Mouse (Mus musculus): ENCODE measurements around the gene Zmiz1.

Zmiz1 gene

DNA sequence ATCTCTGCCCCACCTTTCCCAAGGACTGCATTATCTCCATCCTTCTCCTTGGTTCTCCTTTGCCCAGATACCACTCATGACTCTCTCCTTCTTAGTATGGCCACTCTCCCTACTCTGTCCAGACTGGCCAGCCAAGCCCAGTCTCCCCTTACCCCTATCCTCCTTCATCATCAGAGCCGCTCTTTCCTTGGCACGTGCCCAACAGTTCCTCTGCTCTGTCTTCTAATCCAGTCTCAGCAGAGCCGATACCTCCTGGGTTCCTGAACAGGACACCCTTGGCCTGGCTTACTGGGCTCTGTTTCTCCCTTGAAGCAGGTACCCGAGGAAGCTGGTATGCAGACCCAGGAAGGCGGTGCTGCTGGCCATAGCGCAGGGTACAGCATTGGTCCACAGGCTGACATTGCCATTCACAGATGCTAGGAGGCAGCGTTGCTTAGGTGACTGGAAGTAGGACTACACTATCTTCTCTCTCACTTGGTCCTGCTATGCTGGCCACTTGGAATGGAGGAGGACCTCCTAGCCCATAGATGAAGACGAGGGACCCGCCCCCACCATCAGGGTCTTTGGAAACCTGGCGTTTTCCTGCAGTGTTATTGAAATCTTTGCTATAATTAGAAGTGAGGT is 80.6 kb downstream of the Zmiz1 start:
- DNase-seq: no peak

DNA sequence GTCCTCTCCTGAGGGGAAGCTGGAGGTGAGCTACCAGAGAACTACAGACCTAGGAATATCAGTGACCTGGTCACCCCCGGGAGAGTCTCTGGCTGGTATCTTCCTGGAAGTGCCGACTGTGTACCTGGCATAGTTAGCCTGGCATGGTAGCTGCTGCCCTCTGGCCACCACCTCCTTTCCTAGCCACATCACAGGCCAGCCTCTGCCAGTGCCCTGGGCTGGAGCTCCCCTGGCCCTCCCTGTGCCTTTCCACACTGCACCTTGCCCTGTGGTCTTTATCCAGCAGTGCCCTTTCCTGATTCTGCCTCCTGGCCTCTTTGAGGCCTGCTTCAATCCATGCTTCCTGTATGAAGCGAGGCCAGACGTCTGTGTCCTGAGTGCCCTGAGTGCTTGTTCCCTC is 81.2 kb downstream of the Zmiz1 start:
- DNase-seq: no peak

DNA sequence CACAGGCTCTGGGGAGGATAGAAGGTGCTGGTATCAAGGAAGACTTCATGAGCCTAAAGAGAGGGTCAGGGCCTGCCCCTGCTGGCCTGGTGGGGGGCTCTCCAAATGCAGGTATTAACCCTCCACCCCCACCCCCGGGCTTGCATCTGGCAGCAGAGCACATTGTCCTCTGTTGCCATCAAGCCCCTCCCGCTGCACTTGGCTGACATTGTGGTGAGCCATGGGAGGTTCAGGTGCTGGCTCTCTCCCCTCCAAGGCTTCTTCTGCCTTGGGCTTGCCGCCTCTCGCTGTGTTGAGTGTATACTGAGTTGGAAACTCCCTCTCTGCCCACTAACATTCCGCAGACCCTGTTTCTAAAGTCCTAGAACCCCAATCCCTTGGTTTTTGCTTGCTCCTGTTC is 82.2 kb downstream of the Zmiz1 start:
- DNase-seq: peak; percentile 58

DNA sequence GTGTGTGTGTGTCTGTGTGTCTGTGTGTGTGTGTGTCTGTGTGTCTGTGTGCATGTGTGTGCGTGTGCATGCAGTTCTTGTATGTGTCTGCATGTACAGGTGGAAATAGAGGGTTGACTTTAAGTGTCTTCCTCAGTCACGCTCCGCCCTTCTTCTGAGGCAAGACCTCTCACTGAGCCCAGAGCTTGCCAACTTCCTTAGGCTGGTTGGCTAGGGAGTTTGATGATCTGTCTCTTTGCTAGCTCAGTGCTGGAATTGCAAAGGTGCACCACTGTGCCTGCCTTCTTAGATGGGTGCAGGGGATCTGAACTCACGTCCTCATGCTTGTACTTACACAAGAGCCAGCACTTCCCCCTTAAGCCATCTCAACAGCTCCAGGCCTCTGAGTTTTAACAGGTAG is 84.1 kb downstream of the Zmiz1 start:
- no peak for DNase-seq

DNA sequence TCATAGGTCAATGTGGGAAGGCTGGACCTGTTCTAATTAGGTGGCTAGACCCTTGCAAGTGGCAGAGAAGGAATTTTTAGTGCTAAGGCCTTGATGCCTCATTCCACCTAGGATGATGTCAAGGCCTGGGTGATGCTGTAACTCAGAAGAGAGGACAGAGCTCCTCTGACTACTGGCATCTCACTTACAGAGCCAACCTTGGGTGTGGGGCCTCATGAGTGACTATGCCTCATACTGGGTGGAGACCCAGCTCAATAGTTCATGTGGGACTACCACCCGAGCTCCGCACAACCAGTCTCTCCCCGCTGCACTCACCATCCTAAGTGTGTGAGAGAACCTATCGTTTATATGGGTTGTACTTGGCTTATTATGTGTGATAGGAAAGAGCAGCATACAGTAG is 84.9 kb downstream of the Zmiz1 start:
- DNase-seq: no peak

DNA sequence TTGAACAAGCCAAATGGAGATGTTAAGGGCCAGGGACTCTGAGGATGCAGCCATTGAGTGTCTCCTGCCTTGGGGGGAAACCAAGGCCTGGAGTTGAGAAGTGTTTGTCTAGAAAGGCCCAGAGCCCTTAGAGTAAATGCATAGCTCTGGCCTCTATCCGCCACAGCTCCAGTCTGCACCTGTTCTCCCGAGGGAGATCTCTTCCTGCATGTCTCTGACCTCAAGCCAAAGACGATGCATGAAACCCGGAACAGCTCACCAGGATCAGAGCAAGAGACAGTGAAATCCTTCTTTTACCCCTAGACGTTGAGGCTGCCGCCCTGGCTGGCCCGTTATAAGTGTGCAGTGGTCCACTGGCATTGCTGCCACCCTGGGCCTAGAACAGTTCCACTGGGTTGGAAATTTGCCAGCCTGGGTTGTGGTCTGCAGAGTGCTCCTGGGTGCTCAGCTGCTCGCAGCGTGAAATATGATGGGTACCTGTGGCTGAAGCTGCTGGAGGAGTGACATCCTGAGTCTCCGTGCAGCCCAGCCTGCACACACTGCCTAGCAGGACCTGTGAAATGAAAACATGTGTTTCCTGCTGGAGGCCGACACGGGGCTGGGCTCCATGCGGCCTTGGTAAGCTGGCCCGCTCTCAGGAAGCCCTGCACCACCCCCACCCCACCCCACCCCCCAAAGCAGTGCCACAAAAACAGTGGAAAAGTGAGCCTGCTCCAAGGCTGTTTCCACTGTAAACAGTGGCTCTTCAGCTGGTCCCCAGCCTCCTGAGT is 88.1 kb downstream of the Zmiz1 start:
- DNase-seq: peak; percentile 68

DNA sequence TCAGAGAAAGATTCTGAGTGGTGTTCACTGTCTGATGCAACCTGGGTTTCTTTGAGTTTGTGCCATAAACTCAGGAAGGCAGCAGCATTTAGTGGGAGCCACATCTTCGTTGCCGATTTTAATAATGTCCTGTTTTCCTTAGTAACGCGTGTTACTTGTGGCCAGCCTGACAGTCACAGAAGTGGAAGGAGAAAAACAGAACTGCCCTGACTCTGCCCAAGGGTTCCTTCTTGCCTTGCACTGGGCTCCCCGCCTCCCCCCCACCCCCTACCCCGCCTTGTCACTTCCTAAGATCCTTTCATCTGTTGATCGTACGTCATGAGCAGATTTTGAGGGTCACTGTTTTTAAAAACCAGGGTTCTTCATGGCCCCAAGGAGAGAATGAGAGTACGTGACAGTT is 88.9 kb downstream of the Zmiz1 start:
- no peak for DNase-seq

DNA sequence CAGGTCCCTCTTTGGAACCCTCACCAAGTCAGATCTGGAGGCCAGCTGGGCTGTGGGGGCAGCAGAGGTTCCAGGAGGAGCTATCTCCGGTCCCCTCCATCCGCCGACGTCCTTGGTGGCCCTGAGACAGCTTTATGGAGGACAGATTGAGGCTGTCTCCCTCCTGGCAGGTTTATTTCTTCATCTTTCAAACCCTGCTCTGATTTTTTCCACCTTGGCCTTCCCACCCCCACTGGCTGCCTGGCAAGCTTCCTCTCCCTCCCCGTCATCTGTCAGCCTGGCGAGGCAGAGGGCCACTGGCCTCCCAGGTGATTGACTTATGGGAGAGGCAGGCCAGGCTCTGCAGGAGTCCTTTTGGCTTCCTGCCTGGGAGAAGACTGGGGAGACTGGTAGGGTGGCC is 89.7 kb downstream of the Zmiz1 start:
- peak; percentile 95 for DNase-seq

DNA sequence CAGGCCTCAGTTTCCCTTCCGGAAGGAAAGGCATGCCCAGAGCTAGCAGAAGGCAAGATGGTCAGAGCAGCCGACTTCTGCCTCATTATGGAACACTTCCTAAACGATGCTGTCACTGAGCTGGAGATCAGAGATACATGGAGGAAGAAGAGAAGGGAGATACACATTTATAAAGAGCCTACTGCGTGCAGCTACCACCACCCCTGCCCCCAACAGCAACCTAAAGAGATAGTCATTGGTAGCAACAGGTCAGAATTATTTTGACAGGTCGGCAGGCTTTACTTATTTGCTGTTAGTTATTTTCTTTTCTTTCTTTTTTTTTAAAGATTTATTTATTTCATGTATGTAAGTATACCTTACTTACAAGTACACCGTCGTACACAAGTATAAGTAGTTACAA is 90.1 kb downstream of the Zmiz1 start:
- no peak for DNase-seq

DNA sequence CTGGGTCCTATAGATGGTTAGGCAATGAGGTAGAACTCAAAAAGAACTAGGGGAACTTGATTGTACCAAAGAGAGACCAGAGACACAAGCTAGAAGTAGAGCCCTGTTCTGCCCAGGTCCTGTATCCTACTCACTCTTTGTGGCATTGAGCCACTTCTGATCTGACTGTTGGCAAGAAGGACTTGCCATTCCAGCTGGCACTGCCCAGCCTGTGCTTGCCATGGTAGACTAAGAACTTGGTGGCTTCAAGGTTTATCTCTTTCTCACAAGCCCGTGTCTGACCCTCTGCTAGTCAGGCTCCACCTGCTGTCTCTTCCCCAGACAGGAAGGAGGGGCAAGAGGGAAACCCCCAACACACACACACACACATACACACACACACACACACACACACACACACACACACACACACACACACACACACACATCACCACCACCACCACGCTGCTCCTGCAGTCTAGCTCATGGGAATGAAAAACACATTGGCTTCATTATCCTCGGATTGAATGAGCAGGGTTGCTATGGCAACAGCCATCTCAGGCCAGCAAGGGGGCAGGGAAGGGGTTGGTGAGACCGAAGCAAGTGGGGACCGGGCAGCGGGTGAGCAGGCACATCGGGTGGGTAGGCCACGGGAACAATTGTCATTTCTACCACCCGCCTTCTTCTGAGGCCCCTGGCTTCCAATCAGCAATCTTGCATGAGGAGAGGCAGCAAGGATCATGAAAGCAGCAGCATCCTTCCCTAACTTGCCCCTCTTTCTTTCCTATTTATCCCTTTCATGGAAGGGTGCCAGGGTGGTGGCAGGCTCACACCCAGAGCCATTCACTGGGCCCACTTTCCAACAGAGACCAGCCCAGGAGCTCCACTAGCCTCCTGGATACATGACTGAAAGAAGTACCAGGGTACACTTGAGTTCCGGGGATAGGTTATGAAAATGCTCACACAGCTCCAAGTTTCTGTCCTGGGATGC is 91.2 kb downstream of the Zmiz1 start:
- peak; percentile 89 for DNase-seq

DNA sequence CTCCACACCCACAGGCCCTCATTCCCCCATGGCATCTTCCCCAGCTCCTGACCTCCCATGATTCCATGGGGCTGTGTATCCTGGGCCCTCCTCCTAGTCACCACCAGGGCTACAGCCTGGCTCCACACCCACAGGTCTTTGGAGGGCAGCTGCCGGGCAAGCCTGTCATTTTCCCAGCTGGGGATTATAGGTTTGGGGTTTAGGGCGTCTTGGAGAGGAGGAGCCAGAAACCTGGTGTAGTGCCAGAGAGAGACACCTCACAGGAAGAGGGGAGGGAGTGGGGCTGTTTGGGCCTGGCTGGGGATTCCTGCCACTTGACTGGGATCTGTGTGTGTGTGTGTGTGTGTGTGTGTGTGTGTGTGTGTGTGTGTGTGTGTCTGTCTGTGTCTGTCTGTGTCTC is 92.7 kb downstream of the Zmiz1 start:
- no peak for DNase-seq

DNA sequence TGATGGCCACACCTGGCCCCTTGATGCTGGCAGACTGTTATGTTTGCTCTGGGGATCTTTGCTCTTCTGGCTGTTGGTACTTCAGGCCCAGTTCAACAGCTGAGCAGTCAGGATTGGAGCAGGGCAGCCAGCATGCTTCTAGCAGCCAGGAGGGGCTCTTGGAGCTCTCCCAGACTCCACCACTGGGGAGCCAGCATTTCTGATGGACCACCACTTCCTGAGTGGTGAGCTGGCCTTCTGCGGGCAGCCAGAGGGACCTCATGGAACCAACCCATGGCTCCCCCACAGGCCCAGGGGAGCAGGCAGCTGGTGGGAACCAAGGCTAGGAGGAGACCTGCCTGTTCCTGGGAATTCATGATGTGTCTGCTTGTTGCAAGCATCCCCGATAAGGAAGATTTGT is 94.4 kb downstream of the Zmiz1 start:
- DNase-seq: no peak

DNA sequence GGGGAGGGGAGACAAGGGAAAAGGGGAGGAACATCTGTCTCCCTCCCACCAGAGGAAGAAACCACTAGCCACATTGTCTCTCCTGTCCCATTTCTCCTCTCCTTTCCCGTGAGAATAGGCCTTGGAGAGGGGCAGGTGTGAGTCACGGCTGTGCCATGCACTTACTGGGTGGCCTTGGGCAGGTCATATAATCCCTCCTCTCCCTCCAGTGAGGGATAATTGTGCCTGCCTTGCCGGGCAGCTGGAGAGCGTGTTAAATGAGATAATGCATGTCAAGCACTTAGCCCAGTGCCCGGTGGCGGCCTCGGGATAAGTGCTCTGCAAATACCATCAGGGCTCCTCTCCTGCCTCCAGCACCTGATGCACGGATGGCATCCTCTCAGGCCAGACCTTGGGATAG is 95.8 kb downstream of the Zmiz1 start:
- DNase-seq: no peak

DNA sequence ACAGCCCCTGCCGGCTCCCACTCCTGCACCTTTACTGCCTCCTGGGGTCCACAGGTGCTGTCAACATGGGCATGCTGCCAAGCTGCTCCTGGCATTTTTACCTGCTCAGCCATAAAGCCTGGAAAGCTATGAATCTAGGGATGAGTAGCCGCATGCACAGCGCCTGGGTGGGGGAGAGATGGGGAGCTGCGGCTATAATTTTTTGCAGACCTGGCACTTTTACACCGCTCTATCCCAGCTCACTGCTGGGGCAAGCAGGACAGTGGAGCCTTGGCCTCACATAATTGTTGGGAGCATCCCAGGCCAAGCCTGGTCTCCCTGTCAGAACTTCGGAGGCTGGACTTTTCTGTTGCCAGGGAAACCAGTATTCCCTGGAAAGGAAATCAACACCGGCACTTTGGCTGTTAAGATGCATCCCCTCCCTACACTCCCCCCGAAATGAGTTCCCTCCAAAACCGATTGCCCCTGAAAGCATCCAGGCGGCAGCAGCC is 96.4 kb downstream of the Zmiz1 start:
- DNase-seq: peak; percentile 82

DNA sequence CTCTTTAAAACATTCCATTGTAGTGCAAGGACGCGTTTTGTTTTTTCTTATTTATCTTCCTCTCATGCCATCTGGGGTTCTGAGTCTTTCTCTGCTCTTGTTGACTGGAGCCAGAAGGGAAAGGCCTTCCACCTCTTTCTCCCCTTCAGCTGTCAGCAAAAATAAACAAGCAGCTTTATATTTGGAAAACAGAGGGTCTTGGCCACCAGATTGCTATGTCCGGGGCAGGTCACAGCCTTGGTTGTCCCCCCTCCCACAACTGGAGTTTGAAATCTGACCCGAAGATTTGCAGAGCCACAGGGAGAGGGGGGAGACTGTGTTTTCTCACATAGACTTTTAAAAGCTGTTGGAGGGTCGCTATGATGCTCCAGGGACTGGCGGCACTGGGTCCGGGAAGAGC is 96.9 kb downstream of the Zmiz1 start:
- DNase-seq: no peak

DNA sequence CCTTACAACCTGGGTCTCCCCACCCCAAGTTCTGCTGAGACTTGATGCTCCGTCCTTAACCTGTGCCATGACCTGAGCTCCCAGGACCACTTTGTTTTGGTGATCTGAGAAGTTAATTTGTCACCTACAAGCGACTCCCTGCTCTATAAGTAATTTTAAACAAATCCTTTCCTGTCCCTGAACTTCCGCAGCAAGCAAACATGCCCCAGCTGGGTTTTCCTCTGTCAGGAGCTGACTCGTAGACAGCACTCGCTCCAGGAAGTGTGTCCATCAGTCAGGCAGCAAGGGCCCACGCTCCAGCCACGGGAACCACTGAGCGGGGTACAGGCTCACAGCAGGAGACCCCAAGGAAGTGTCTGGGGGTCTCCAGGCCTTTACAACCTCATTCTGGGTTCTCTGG is 98.0 kb downstream of the Zmiz1 start:
- DNase-seq: no peak

DNA sequence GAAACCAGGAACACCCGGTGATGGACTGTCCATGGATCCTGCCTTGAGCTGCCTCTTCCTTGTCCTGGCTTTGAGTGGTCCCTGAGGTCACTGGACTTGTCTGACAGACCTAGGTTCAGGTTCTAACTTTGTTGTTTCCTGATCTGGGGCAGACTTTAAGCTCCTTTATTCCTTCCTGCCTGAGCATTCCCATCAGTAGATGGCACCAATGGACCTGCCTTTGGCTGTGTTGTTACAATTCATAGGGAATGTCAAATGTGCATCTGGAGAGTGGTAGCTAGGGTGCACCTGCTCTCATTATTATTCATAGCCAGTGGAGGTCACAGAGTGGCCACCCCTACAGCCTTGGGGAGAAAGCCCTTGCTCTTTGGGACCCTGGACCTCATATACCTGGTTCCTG is 99.5 kb downstream of the Zmiz1 start:
- no peak for DNase-seq

DNA sequence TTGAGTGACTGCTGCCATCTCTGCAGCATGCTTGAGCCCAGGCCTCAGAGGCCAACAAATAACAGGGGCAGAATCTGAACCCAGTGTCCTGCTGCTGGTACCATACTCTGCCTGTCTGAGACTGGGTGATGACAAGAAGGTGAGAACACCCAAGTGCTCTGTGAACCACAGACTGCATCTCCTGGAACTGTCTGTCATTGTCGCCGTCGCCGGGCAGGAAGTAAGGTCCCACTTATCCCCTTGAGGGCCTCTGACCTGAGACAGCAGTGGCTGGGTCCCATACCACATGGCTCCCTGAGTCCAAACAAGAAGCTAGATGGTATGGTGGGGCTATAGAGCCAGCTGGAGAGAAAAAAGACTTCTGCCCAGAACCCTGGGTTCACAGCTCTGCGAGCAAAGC is 100.9 kb downstream of the Zmiz1 start:
- no peak for DNase-seq

DNA sequence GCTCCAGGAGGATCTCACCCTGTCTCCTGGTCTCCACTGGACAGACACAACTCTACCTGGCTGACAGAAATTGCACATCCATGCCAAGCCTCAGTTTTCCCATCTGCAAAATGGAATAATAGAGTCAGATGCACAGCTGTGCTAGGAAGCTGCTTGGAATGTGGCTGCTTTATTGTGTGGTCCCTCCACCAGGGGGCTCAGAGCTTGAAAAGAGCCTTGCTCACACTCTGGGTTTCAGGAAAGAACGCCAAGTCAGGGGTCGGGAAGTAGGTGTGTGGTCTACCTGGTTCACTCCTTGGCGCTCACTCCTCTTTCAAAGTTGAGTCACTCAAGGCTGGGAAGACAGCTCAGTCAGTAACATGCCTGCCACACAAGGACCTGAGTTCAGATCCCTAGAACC is 101.9 kb downstream of the Zmiz1 start:
- DNase-seq: no peak

DNA sequence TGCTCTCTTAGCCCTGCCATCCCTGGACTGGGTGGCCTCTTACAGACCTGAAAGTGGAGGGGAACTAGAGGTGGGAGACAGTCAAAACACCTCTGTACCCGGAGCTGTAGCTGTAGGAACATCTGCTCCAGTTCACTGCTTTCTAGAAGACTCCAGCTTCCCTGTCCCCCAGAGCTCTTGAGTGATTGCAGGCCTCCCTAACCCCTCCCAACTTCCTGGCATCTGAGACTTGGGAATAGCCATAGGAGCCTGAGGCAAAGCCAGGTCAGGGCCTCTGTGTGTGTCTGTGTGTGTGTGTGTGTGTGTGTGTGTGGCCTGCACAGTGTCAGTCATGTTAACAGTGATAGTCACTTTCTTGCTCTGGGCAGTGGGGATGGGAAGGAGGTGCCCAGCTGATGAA is 102.7 kb downstream of the Zmiz1 start:
- DNase-seq: no peak

DNA sequence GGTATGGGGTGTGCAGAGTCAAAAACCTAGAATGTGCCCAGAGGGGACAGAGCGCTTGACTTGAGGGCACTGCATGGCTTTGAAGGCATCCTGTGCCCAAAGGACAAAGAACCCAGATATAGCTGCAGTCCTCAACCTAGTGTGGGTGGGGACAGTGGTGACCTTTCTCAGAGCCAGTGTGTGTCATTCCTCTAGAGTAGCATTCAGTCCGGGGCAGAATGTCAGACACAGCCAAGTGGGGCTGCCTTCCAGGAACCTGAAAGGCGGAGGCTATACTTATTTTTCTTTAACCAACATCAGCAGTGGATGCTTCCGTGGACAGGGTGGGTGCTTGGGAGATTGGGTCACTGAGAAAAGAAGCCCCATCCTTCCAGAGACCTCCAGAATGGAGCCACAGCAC is 103.5 kb downstream of the Zmiz1 start:
- DNase-seq: no peak

DNA sequence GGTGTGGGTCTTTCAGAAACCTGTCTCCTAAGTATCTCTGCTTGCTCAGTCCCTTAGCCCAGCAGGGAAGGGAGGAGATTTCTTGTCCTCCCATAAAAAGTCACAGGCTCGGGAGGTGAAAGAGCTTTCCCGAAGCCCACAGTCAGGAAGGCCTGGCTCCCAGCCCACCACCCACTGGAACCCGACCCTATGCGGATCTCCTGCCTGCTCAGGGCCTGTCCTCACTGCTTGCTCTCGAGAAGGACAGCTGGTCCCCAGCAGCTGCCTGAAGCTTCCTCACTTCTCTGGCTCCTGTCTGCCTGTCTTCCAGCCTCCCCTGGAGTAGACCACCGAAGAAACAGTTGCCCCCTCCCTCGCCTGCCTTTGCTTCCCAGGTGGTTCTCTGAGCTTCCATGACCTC is 103.9 kb downstream of the Zmiz1 start:
- no peak for DNase-seq

DNA sequence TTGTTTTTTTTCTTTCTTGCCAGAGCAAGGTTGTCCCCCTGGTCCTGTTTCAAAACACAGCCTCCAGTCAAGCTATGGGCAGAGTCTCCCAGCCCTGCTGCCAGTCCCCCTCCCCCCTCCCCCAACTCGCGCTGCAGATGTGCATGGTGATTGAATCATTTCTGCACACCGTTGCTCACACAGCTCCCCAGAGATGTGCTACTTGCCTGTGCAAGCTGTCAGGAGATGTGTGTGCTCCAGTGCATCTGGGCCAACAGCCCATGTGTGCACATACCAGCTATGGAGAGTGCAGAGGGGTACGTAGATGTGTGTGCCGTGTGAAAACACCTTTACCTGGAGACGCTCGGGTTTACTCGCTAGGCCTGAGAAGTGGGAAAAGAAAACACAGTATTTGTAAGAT is 105.6 kb downstream of the Zmiz1 start:
- no peak for DNase-seq

Measured in cerebellum, adult 9-11 months (tissue).